Mouse (Mus musculus) cortical plate, adult 2 months (tissue): ENCODE measurements around the gene Pde4c.

ENCODE experiments used
- CTCF ChIP-seq: fragments of 200-500 bp; IDR thresholded peaks from 2 replicates; pipeline ENCODE4 v1.5.1; 2011; ENCODE audit warnings: mild to moderate bottlenecking, control low read depth, low read length; ENCODE audit not compliant: insufficient read depth; ENCODE audit errors: extremely low read depth
- POLR2A ChIP-seq: fragments of 200-500 bp; IDR thresholded peaks from 2 replicates; pipeline ENCODE4 v1.6.1; 2011; ENCODE audit warnings: mild to moderate bottlenecking, low read length, control low read depth; ENCODE audit not compliant: insufficient read depth; ENCODE audit errors: extremely low read depth

- TF ChIP-seq CTCF (no peak), POLR2A (no peak)
Observed at GRCm38 (mm10) chr8:70744806-70745205, 21.3 kb downstream of the Pde4c start.
